Mouse (Mus musculus) heart, postnatal 36 days (tissue): ENCODE measurements around the gene Nectin3. TPM values are rescaled to one million over a fixed set of nuclear protein-coding genes. Genes with fewer than 3 reads are reported as not detected.
A peak's percentile ranks its signal among the peaks of the same experiment; 100 is the strongest.

Source experiments
- DNase-seq, 2 experiments: peaks; one replicate each; pipeline ENCODE4 v3.0.0; 2021 to 2022
- intact Hi-C: fragments of 180-260 bp; cut with DNase I; formaldehyde crosslinking; loops from one replicate; pipeline ENCODE4 v1.15.1; 2025
- total RNA-seq, 2 experiments: library from RNA; stranded (reverse); gene quantifications; 2 replicates each; pipeline ENCODE4 v1.2.3; 2021

The Nectin3 gene
- total RNA-seq, result 10 to 100 TPM in 1 of 2 experiments, 1 to 10 TPM in 1; 8.3 to 10.7 TPM

DNA sequence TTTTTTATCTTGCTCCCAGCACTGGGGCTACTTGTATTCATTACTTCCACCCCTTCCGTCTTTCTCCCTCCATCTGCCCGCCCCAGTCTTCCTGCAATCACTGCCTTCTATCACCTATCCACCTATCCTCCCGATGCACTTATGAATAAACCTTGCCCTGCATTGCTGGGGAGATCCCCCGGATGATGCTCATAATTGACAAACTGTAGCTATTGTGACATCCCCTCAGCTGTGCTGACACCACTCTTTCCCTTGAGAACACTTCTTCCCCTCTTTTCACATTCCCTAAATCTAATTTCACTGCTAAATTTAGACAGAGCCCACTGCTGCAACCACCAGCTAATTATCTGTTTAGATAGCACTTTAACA is at the start of gene Nectin3:
Gene Nectin3 (minus strand): TSS at position 105 of the 369 bp plus-strand sequence.
- peak in 1 of 2 experiments; percentile 3 for DNase-seq
- intact Hi-C loops, result loop anchor here (10.0 kb wide), 1 partner anchor 1754 kb away; the partner anchor contains the start of gene Gtpbp8

- intact Hi-C loops, result no loop called here
- no peak for DNase-seq
These were observed 39.8 kb upstream of the Nectin3 start for GRCm38 (mm10) chr16:46538092-46538491.

- intact Hi-C loops, result no loop called here
- no peak for DNase-seq
These were observed 34.3 kb upstream of the Nectin3 start for GRCm38 (mm10) chr16:46532465-46533254.

DNA sequence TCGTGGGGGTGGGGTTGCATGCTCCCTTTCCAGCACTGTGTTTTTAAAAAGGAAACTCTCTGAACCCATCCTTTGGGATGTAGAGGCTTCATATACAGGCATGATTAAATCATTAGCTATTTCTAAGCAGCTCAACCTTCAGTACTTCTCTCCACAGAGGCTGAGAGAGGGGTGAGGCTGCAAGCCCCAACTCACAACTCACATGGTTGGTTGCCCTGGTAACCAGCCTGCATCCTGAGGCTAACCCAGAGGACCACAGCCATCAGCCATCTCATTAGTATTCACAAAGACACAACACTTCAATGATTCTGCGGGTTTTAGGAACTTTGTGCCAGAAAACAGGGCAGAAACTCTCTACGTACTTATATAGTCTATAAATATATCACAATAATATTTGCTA is 32.7 kb upstream of the Nectin3 start:
- no peak for DNase-seq
- intact Hi-C loops, result no loop called here

GRCm38 (mm10) chr16:46520885-46521417 is 22.6 kb upstream of the Nectin3 start:
- no peak for DNase-seq
- intact Hi-C loops, result no loop called here

DNA sequence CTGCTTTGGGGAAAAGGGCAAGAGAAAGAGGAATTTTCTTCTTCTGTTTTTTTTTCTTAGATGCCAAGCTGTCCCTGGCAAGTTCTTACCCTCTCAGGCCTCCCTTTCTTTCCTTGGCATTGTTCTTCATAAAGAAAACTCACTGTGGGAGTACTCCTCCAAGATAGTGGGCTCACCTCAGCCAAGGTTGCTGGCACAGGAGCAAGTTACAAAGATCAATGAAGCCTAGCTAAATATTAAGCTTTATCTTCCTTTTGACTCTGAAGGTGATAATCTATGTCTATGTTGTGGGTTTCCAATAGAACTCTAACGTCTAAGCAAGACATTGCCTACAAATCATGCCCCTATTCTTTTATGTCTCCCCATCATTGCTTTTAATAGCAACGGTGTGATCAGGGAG is 21.3 kb upstream of the Nectin3 start:
- intact Hi-C loops, result no loop called here
- no peak for DNase-seq

DNA sequence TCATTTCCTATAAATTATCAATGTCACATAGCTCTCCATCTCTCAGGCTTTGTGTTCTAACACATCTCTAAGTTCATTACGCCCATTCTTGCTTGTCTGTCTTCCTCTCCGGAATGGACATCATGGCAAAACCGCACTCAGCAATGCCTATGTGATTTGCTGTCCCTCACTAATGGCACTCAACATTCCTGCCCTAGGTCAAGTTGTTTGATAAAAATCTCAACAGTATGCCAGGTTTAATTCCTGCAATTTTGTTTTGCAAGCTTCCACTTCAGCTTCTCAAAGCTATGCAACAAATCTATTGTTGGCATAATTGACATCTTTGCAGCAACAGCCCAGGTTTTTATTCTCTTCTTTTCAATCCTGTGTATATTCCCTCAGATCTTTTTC is 9.6 kb upstream of the Nectin3 start:
- no peak for DNase-seq

GRCm38 (mm10) chr16:46507260-46507943 is 9.1 kb upstream of the Nectin3 start:
- DNase-seq, result no peak
- intact Hi-C loops, result no loop called here

More for the DNA sequence above, 9.6 kb upstream of the Nectin3 start:
- intact Hi-C loops, result no loop called here

DNA sequence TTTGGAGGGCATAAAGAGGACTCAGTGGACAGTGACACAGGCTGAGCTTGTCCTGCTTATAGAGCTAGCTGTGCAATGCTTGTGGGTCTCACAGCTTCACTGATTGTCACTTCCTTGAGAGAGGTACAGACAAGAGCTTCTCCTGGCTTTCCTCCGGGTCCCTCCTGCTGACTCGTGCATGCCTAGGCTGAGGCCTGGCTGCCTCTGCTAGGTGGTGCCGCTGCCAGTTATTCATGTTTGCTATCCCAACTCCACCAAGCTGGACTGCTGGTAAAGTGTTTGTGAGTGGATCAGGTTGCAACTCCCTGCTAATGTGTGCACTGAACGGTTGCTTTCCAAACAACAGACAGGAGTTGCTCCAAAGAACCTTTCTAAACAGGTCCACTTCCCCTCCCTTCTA is 5.7 kb upstream of the Nectin3 start:
- intact Hi-C loops, result no loop called here
- no peak for DNase-seq

- no peak for DNase-seq
- intact Hi-C loops, result no loop called here
These were observed 4.0 kb upstream of the Nectin3 start for GRCm38 (mm10) chr16:46502311-46502710.

DNA sequence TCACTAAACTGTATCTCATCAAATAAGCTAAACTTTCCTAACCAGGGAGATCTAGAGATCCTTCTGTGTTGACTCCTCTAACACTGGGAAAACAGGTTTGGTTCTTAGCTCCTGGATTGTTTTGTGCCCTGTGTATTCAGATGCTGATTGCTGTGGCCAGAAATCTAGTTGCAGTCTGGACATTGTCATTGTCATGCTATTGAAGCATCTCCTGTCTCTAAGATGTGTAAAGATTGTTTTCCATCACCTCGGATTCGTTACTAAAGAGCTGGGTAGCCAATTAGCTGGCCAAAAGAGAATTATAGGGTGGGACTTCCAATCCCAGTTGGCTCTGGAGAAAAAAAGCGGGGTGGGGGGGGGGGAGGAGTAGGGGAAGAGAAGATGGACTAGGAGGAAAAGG is 2.4 kb upstream of the Nectin3 start:
- intact Hi-C loops, result no loop called here
- no peak for DNase-seq

DNA sequence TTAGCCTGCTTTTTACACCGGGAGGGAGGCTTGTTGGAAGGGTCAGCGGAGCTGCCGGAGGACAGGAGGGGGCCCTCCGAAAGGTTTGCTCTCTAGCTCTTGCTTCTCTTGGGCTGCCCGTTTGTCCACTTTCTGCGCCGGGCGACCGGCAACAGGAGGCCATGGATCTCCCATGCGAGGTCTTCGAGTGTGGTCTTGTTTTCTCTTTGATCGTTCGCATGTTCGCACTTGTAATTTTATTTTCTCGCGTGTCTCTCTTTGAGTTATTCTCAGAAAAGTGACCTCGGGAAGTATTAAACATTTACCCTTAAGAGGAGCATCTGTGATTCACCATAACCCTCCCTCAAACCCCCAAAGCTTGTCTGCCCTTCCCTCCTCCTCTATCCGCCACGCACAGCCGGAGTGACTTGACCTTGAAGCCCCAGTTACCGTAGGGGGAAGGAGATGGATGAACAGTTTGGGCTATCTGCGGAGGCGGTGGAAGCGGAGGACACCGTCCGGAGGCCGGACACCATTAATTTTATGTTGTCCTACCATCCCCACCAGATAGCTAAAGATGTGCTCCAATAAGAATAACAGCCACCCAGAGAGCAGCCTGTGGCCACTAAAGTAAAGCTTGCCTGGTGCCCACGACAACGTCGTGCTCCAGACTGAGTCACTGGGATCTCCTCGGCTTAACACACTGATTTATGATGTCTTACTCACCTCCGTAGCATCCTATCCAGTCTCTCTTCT is 472 bp downstream of the Nectin3 start:
- peak; percentile 5 to 17 for DNase-seq

DNA sequence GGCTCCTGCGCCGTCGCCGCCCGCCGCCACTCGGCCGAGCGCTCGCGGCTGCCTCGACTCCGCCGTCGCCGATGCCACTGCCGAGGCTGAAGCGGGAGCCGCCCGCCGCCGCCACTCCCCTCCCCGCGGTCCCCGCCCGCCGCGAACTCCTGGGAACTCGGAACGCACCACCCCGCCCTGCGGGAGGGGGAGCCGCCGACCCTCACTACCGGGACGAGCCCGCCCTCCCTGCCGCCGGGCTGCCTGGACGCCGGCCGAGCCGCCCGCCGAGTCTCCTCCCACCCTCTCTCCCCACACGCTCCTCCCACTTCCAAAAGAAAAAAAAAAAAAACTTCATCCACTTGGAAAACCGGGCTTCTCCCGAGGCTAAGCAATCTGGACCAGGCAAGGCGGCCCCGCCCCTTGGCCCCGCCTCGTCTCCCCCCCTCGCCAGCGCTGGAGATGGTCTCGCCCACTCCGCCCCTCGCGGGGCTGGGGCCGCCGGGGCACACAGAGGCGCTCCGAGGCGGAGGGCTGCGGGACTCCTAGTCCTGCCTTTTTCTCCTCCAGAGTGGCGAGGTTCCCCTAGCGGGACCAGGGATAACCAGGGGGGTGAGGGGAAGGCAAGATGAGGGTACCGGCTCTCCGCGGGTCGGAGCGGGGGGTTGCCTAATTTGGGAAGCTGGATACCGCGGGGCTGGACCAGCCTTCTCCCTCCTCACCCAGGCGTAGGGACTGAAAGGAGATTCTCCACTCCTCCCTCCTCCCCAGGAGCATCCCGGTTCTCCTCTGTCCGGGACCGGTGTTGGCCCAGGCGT is 1.2 kb downstream of the Nectin3 start:
- intact Hi-C loops, result loop anchor here (10.0 kb wide), 1 partner anchor 1752 kb away; the partner anchor contains the start of gene Gtpbp8
- peak; percentile 90 to 94 for DNase-seq

More for the DNA sequence above, 472 bp downstream of the Nectin3 start:
- intact Hi-C loops, result loop anchor here (10.0 kb wide), 1 partner anchor 1753 kb away; the partner anchor contains the start of gene Gtpbp8

- DNase-seq, result peak; percentile 53 to 69
- intact Hi-C loops, result loop anchor here (10.0 kb wide), 1 partner anchor 1751 kb away; the partner anchor contains the start of gene Gtpbp8
These were observed 2.1 kb downstream of the Nectin3 start for GRCm38 (mm10) chr16:46496031-46496868.

DNA sequence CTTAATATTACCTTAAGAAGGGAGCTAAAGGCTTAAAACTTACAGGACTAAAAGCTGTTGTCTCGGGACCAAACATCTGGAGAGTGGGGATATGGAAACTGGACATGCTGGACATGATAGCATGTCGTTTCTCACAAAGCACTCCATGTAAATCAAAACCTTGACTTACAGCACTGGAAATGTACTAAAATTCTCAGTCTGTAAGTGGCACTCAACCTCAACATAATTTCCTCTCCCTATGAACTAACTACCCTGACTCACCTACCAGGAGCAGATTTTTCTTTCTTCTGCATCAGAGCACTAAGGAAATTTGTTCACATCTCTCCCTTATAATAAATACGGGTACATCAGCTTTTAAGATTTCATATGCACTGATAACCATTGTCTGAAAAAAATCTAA is 3.1 kb downstream of the Nectin3 start:
- intact Hi-C loops, result loop anchor here (10.0 kb wide), 1 partner anchor 1750 kb away; the partner anchor contains the start of gene Gtpbp8
- DNase-seq, result no peak

DNA sequence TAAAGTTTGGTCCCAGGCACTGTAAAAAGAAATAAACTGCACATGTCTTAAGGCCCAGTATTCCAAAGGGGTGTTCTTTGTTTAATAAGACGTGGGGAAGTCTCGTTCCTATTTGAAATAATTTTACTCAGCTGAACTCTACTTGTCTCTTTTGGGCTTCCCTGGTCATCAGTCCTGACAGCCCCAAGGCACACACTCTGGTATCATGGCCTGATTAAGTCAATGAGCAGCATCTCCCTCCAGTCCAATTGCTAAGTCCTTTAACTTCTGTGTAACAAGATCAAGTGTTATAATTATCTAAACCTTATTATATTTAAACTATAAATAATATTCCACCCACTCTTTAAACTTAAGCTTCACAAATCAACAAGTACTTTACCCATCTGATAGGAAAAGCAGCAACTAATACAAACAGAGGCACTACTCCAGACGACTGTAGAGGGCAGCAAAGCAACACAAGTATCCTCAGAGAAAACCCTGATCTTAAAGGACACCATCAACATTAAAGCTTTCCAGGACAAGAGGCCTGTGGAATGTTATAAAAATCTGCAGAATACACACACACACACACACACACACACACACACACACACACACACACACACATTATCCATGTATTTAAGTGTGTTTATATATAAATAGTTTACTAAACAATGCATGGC is 10.8 kb downstream of the Nectin3 start:
- DNase-seq, result peak; percentile 39 to 49
- intact Hi-C loops, result loop anchor here (5.0 to 10.0 kb wide), 2 partner anchors 437 to 1275 kb away; no protein-coding TSS in a partner anchor

- intact Hi-C loops, result no loop called here
- no peak for DNase-seq
These were observed 21.0 kb downstream of the Nectin3 start for GRCm38 (mm10) chr16:46477336-46477735.

- intact Hi-C loops, result no loop called here
- no peak for DNase-seq
These were observed 46.9 kb downstream of the Nectin3 start for GRCm38 (mm10) chr16:46451421-46451820.
